Mouse (Mus musculus) testis, adult 2 months (tissue): ENCODE data around the gene Hdac9.

Experiments
- CTCF ChIP-seq: fragments of 200-500 bp; IDR thresholded peaks from 2 replicates; pipeline ENCODE4 v1.5.1; 2012; ENCODE audit warnings: low read depth, mild to moderate bottlenecking, inconsistent platforms, low read length, moderate library complexity; ENCODE audit not compliant: control insufficient read depth, insufficient read depth, insufficient replicate concordance
- POLR2A ChIP-seq: fragments of 200-500 bp; IDR thresholded peaks from 2 replicates; pipeline ENCODE4 v1.6.1; 2012; ENCODE audit warnings: low read depth, mild to moderate bottlenecking, inconsistent platforms, low read length, moderate library complexity; ENCODE audit not compliant: control insufficient read depth

GRCm38 (mm10) chr12:34826931-34827330 is 90.0 kb downstream of the Hdac9 start:
- TF ChIP-seq POLR2A (no peak), CTCF (no peak)
